Mouse (Mus musculus) spleen, postnatal 0 days (tissue): ENCODE data around the gene Agbl4. TPM values are rescaled to one million over a fixed set of nuclear protein-coding genes. Genes with fewer than 3 reads are reported as not detected.

Experiments
- polyA plus RNA-seq: library from polyadenylated mRNA; unstranded; fragments of >200 nt; fragmentation: Nextera tagmentation; extraction: Ambion mirVana; gene quantifications from 2 replicates; pipeline ENCODE4 v1.2.1, GENCODE M21; 2015

Gene Agbl4
- polyA plus RNA-seq, result 0.06 TPM in 1 of 2 replicates, not detected in the other

GRCm38 (mm10) chr4:110397618-110398045 is at the start of gene Agbl4:
Gene Agbl4, plus strand, starts transcription at chr4:110397661.

DNA sequence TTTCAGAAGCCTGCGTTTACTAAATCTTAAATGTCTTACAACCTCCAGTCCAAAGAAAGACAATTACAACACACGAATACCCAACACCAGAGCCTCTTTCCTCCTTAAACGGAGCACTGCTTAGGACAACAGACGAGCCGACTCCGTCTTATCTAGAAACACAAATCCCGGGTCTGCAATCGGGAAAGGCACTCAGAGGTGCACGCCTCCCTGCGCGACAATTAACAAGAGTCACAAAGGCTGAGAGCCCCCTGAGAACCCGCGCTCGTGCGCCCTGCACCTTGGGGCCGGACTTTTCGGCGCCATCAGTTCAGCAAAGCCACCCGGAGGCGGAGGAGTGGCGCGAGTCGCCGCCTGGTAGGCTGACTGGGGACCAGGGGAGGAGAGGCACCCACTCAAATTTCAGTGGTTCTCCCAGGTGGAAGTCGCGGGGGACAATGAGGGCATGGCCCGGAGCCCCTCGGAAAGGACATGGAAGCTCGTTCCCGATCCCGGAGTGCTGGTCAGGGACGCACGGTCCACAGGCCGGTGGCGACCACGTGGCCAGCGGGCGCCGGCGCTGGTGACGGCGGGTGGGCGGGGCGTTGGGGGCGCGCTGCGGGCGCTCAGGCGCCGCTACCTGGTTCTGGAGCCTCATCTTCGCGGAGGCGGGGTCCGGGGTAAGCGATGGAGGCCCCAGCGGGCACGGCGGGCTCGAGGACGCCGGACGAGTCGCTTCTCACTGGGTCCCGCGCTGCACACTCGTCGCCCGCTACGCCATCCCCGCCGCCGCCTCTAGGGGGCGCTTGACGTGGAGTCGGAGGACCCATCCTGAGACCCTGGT is 46.1 kb upstream of the Agbl4 start, which contains the start of gene Elavl4:
Elavl4 (minus strand) TSS at position 732 of the 823 bp plus-strand sequence.

DNA sequence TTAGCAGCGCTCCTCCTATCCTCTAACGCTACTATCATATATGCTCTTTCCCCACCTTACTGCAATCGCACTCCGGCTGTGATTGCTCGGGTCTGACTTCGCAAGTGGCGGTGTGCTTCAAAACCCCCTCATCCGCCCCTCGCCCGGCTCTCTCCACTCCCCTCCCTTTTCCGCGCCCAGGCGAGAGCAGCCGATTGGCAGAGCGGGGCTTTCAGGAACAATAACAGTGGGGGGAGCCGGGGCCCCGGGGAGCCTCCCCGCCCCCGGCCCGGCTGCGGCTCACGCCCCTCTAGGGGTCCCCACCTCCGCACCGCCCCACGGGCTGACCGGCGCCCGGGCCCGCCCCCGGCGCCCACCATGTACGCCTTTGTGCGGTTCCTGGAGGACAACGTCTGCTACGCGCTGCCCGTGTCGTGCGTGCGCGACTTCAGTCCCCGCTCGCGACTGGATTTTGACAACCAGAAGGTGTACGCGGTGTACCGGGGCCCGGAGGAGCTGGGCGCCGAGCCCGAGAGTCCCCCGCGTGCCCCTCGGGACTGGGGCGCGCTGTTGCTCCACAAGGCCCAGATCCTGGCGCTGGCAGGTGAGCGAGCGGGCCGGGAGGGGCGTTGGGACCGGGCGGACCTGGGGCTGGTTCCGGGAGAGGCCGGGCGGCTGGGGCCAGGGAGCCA is 1017.5 kb downstream of the Agbl4 start, which contains the start of gene Bend5:
Bend5 (plus strand) TSS at position 189 of the 671 bp plus-strand sequence.

Other genes starting within 250 kb of the Agbl4 start
- gene Elavl4, start 45.8 kb upstream of the Agbl4 start, polyA plus RNA-seq, result 0.05 and 0.29 TPM in 2 replicates